ENCODE assay signal across 14 mouse cellular contexts in genomic region chr14:24525677-24526415, GRCm38 (mm10). TPM values are rescaled to one million over a fixed set of nuclear protein-coding genes. Genes with fewer than 3 reads are reported as not detected.
DNase-seq lines count a peak whose midpoint lies in the region; ATAC-seq and TF ChIP-seq lines count a peak whose summit lies in the region.
"Had no signal": no experiment of that assay in that cellular context is flagged by ENCODE, and none has a peak within 500 bp of the region (broad histone marks: within the 10 kb centered on the region; RNA-seq: fewer than 3 reads in every experiment).

No protein-coding gene starts in this region.

- no peak overlapping the region for H3K9ac ChIP-seq in midbrain, embryonic 13.5 days (replicated peaks)
- H3K9ac ChIP-seq in midbrain, embryonic 11.5 days (ENCODE audit: low read length): no peak overlapping the region
- H3K9ac ChIP-seq in hindbrain, embryonic 14.5 days: no peak overlapping the region
- H3K9ac ChIP-seq in stomach, postnatal 0 days (ENCODE audit: low read length): no peak overlapping the region
- H3K9ac ChIP-seq: heart, embryonic 13.5 days; liver, embryonic 14.5 days had no signal

- TF ChIP-seq EP300 in stomach, postnatal 0 days (optimal IDR thresholded peaks at IDR 0.05): no peak

- peak overlapping the region; percentile 72 for H3K27ac ChIP-seq in midbrain, embryonic 13.5 days
- H3K27ac ChIP-seq in midbrain, embryonic 11.5 days (ENCODE audit: low read depth, low read length): no peak overlapping the region
- peak overlapping the region; percentile 66 for H3K27ac ChIP-seq in hindbrain, embryonic 14.5 days
- peak overlapping the region; percentile 18; the same call in 1 of the 2 replicates for H3K27ac ChIP-seq in stomach, postnatal 0 days (replicated peaks)
- H3K27ac ChIP-seq: heart, embryonic 13.5 days; liver, embryonic 14.5 days had no signal

- no peak overlapping the region for H3K4me2 ChIP-seq in midbrain, embryonic 13.5 days (replicated peaks)
- no peak overlapping the region for H3K4me2 ChIP-seq in midbrain, embryonic 11.5 days
- H3K4me2 ChIP-seq in hindbrain, embryonic 14.5 days (replicated peaks): no peak overlapping the region
- no peak overlapping the region for H3K4me2 ChIP-seq in stomach, postnatal 0 days (replicated peaks; ENCODE audit: low read depth)
- H3K4me2 ChIP-seq: heart, embryonic 13.5 days had no signal

- ATAC-seq in midbrain, embryonic 13.5 days: 0 out of 2 replicates have a peak, but pooled peaks have one; percentile 40
- no peak for ATAC-seq in midbrain, embryonic 11.5 days (ENCODE audit: low FRiP score)
- ATAC-seq in hindbrain, embryonic 14.5 days (ENCODE audit: low FRiP score): no peak
- peak; percentile 89 for ATAC-seq in stomach, postnatal 0 days (ENCODE audit: low FRiP score, low TSS enrichment)

- 40% methylated on average over 10 of the region's 10 CpGs for WGBS in midbrain, embryonic 13.5 days
- WGBS in midbrain, embryonic 11.5 days: 63% methylated on average over 10 of the region's 10 CpGs
- 48% methylated on average over 10 of the region's 10 CpGs for WGBS in hindbrain, embryonic 14.5 days
- WGBS in stomach, postnatal 0 days: 56% methylated on average over 10 of the region's 10 CpGs

- TF ChIP-seq CTCF in stomach, postnatal 0 days (IDR thresholded peaks at IDR 0.05; ENCODE audit: low read depth): no peak

- H3K27me3 ChIP-seq in midbrain, embryonic 13.5 days: no peaks in the 10 kb centered on the region
- H3K27me3 ChIP-seq in midbrain, embryonic 11.5 days (ENCODE audit: control insufficient read depth, insufficient read depth, low read length): no peaks in the 10 kb centered on the region
- no peaks in the 10 kb centered on the region for H3K27me3 ChIP-seq in hindbrain, embryonic 14.5 days (ENCODE audit: control insufficient read depth, insufficient read depth, low read length)
- no peaks in the 10 kb centered on the region for H3K27me3 ChIP-seq in stomach, postnatal 0 days (ENCODE audit: control insufficient read depth, insufficient read depth, low read length)
- H3K27me3 ChIP-seq: heart, embryonic 13.5 days had no signal

- no peaks in the 10 kb centered on the region for H3K9me3 ChIP-seq in midbrain, embryonic 13.5 days
- H3K9me3 ChIP-seq in midbrain, embryonic 11.5 days (ENCODE audit: control insufficient read depth, low read length): no peaks in the 10 kb centered on the region
- H3K9me3 ChIP-seq in hindbrain, embryonic 14.5 days (ENCODE audit: control insufficient read depth, low read length): no peaks in the 10 kb centered on the region
- no peaks in the 10 kb centered on the region for H3K9me3 ChIP-seq in stomach, postnatal 0 days (ENCODE audit: control insufficient read depth, low read length)
- H3K9me3 ChIP-seq: G1E; heart, embryonic 13.5 days had no signal

- H3K36me3 ChIP-seq in midbrain, embryonic 13.5 days: no peaks in the 10 kb centered on the region
- no peaks in the 10 kb centered on the region for H3K36me3 ChIP-seq in midbrain, embryonic 11.5 days (ENCODE audit: control insufficient read depth, insufficient read depth, low read length)
- H3K36me3 ChIP-seq in hindbrain, embryonic 14.5 days (replicated peaks; ENCODE audit: control insufficient read depth, insufficient read depth): no peaks in the 10 kb centered on the region
- H3K36me3 ChIP-seq in stomach, postnatal 0 days (ENCODE audit: control insufficient read depth, insufficient read depth, low read length): no peaks in the 10 kb centered on the region
- H3K36me3 ChIP-seq: G1E; heart, embryonic 13.5 days had no signal

- H3K4me3 ChIP-seq in midbrain, embryonic 13.5 days (replicated peaks): no peak overlapping the region
- no peak overlapping the region for H3K4me3 ChIP-seq in midbrain, embryonic 11.5 days (ENCODE audit: low read depth, low read length)
- no peak overlapping the region for H3K4me3 ChIP-seq in hindbrain, embryonic 14.5 days (replicated peaks; ENCODE audit: low read length)
- H3K4me3 ChIP-seq in stomach, postnatal 0 days (ENCODE audit: low read depth, low read length): no peak overlapping the region
- H3K4me3 ChIP-seq: heart, embryonic 13.5 days had no signal

- peak; percentile 11 to 25 for DNase-seq in kidney, postnatal 36 days
- no peak for DNase-seq in kidney, adult 18-20 months
- DNase-seq in midbrain, embryonic 11.5 days (ENCODE audit: low spot score, missing footprints): no peak
- DNase-seq in hindbrain, embryonic 14.5 days (ENCODE audit: low spot score): no peak
- DNase-seq in stomach, postnatal 0 days (ENCODE audit: low spot score): peak; percentile 54
- DNase-seq in adrenal gland, postnatal 10 days: no peak
- no peak for DNase-seq in spleen, postnatal 14 days (ENCODE audit: low spot score in 2 of 2)
- DNase-seq: adrenal gland, postnatal 14 days; cerebellum, postnatal 14 days; right cerebral cortex, adult 18-20 months had no signal

- H3K4me1 ChIP-seq in midbrain, embryonic 13.5 days (replicated peaks): peaks cover 37% of the 10 kb centered on the region
- peaks cover 17% of the 10 kb centered on the region for H3K4me1 ChIP-seq in midbrain, embryonic 11.5 days (ENCODE audit: control insufficient read depth, insufficient read depth, low read length)
- H3K4me1 ChIP-seq in hindbrain, embryonic 14.5 days (replicated peaks; ENCODE audit: control insufficient read depth, insufficient read depth, low read length): peaks cover 26% of the 10 kb centered on the region
- peaks cover 4% of the 10 kb centered on the region; the same call in 1 of the 2 replicates for H3K4me1 ChIP-seq in stomach, postnatal 0 days (replicated peaks; ENCODE audit: control insufficient read depth, insufficient read depth)

RNA-seq across cellular contexts. Expression of gene Rps24, which starts 38.9 kb away (rescaled TPM):
- polyA plus RNA-seq in midbrain, embryonic 13.5 days (2015; fragmentation: Nextera tagmentation; extraction: Ambion mirVana): 677 and 688 TPM in 2 replicates
- 1,094 and 1,112 TPM in 2 replicates for polyA plus RNA-seq in midbrain, embryonic 11.5 days (2014; fragmentation: Nextera tagmentation; extraction: Ambion mirVana)
- polyA plus RNA-seq in hindbrain, embryonic 14.5 days (2014; fragmentation: Nextera tagmentation; extraction: Ambion mirVana): 703 and 824 TPM in 2 replicates
- polyA plus RNA-seq in stomach, postnatal 0 days (2015; fragmentation: Nextera tagmentation; extraction: Ambion mirVana): 1,066 and 1,112 TPM in 2 replicates
- total RNA-seq in adrenal gland, postnatal 10 days (2021): 1,000 to 10,000 TPM; 1,547 to 1,559 TPM

RNA-seq across cellular contexts. Expression of gene Polr3a, which starts 39.0 kb away (rescaled TPM):
- 21.1 and 23.0 TPM in 2 replicates for polyA plus RNA-seq in midbrain, embryonic 13.5 days (2015; fragmentation: Nextera tagmentation; extraction: Ambion mirVana)
- 17.6 and 17.9 TPM in 2 replicates for polyA plus RNA-seq in midbrain, embryonic 11.5 days (2014; fragmentation: Nextera tagmentation; extraction: Ambion mirVana)
- polyA plus RNA-seq in hindbrain, embryonic 14.5 days (2014; fragmentation: Nextera tagmentation; extraction: Ambion mirVana): 17.7 and 18.6 TPM in 2 replicates
- 6.3 and 7.0 TPM in 2 replicates for polyA plus RNA-seq in stomach, postnatal 0 days (2015; fragmentation: Nextera tagmentation; extraction: Ambion mirVana)
- total RNA-seq in adrenal gland, postnatal 10 days (2021): 10 to 100 TPM; 17.9 to 21.4 TPM

Comparison
In these comparisons a context has a peak if more than half of its experiments do, and no peak if none do; other contexts are left out.
1. DNase-seq: peak in kidney, postnatal 36 days (2 of 2) and stomach, postnatal 0 days (single experiment); none in kidney, adult 18-20 months (single experiment), midbrain, embryonic 11.5 days (single experiment), hindbrain, embryonic 14.5 days (single experiment), adrenal gland, postnatal 10 days (single experiment) and spleen, postnatal 14 days (0 of 2).
2. ATAC-seq: peak in midbrain, embryonic 13.5 days (single experiment) and stomach, postnatal 0 days (single experiment); none in midbrain, embryonic 11.5 days (single experiment) and hindbrain, embryonic 14.5 days (single experiment).